Mouse (Mus musculus) liver, adult 2 months (tissue): ENCODE measurements around the gene Eif3l.

ENCODE experiments used
- CTCF ChIP-seq: fragments of 200-500 bp; IDR thresholded peaks from 2 replicates; pipeline ENCODE4 v1.5.1; 2011; ENCODE audit warnings: low read depth, low read length, control low read depth
- POLR2A ChIP-seq: fragments of 200-500 bp; IDR thresholded peaks from 2 replicates; pipeline ENCODE4 v1.6.1; 2011; ENCODE audit warnings: low read length, control low read depth; ENCODE audit not compliant: insufficient read depth; ENCODE audit errors: extremely low read depth

GRCm38 (mm10) chr15:79129311-79129710 lies 54.3 kb downstream of the Eif3l start:
- TF ChIP-seq POLR2A (no peak), CTCF (no peak)
